Mouse (Mus musculus): ENCODE results near the gene Dnajc25. TPM values are rescaled to one million over a fixed set of nuclear protein-coding genes. Genes with fewer than 3 reads are reported as not detected.

The Dnajc25 gene
- polyA plus RNA-seq, 2 experiments, result 2.4 to 7.1 TPM

GRCm38 (mm10) chr4:58985157-58985648 lies 9.7 kb upstream of the Dnajc25 start:
- Histone ChIP-seq H3K27me3 (ENCODE audit: control insufficient read depth, insufficient read depth, low read length) (no peaks in the 10 kb centered on the region), H3K4me1 (replicated peaks; ENCODE audit: control insufficient read depth in 2 of 2, insufficient read depth in 2 of 2, low read length in 1 of 2) (peaks cover 21 to 30% of the 10 kb centered on the region in 2 experiments), H3K4me2 (ENCODE audit: low read depth) (peak overlapping the region; percentile 31), H3K9ac (replicated peaks) (no peak overlapping the region), H3K9me3 (ENCODE audit: control insufficient read depth, low read length) (no peaks in the 10 kb centered on the region), H3K36me3 (replicated peaks; ENCODE audit: control insufficient read depth, insufficient read depth, low read depth) (no peaks in the 10 kb centered on the region), H3K27ac (no peak overlapping the region), H3K4me3 (ENCODE audit: insufficient read depth in 1 of 2, low read depth in 2 of 2, low read length in 2 of 2) (no peak overlapping the region; a peak in 1 of 4 replicates)
- TF ChIP-seq CTCF (IDR thresholded peaks at IDR 0.05; ENCODE audit: low read depth), result peak; percentile 92
- TF ChIP-seq EP300 (IDR thresholded peaks at IDR 0.05; ENCODE audit: low read depth), result peak; percentile 38; the same call in 1 of the 2 replicates
- DNase-seq (ENCODE audit: low read depth in 3 of 3, low spot score in 3 of 3) (peak; percentile 55 to 70 (median 60)), ATAC-seq (ENCODE audit: insufficient read depth) (peak; percentile 61)
- WGBS (ENCODE audit: insufficient replicate concordance), result 5% methylated on average over 7 of the region's 7 CpGs

DNA sequence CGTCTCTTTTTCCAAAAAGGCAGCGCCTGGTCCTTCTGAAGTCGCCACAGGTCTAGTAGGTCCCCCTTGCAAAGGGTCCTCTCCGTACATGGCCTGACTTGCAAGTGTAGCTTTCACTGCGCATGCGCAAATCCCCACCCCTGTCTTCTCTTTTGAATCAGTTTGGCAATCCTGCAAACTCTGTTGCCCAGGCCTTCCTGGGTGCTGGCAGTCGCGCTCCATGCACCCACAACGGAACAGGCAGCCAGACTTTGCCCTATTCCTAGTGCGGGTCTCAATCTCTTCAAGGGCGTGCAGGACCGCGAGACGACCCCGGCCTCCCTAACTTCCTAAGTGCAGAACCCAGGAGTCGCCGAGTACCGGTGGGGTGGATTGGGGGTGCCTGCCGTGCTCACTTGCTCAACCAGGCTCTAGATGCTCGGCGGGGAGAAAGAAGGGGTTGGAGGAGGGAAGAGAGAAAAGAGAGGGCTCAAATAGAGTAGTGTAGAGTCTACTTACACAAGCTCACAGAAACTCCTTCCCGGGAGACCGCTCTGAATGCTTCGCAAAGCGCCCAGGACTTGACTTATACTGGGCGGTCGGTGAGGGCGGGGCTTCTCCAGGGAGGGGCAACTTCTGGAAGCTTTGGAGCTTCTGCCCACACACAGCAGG lies 8.2 kb upstream of the Dnajc25 start, which contains the start of gene Ptgr1:
TSS of gene Ptgr1 (minus strand) at position 580 of the 651 bp plus-strand sequence.
- Histone ChIP-seq H3K27ac (no peak within 1 kb of the TSS), H3K9me3 (ENCODE audit: control insufficient read depth, low read length) (no peaks in the 10 kb centered on the region), H3K9ac (replicated peaks) (peak within 1 kb of the TSS; percentile 12), H3K36me3 (replicated peaks; ENCODE audit: control insufficient read depth, insufficient read depth, low read depth) (no peaks in the 10 kb centered on the region), H3K4me1 (replicated peaks; ENCODE audit: control insufficient read depth in 2 of 2, insufficient read depth in 2 of 2, low read length in 1 of 2) (peaks cover 29 to 44% of the 10 kb centered on the region in 2 experiments), H3K27me3 (ENCODE audit: control insufficient read depth, insufficient read depth, low read length) (no peaks in the 10 kb centered on the region), H3K4me2 (ENCODE audit: low read depth) (peak within 1 kb of the TSS; percentile 70), H3K4me3 (ENCODE audit: insufficient read depth in 1 of 2, low read depth in 2 of 2, low read length in 2 of 2) (peak within 1 kb of the TSS; percentile 50 to 89)
- DNase-seq (ENCODE audit: low read depth in 3 of 3, low spot score in 3 of 3) (peak; percentile 70 to 76 (median 73)), ATAC-seq (ENCODE audit: insufficient read depth) (peak; percentile 72)
- 1% methylated on average over 28 of the region's 28 CpGs for WGBS (ENCODE audit: insufficient replicate concordance)
- no peak for TF ChIP-seq CTCF (IDR thresholded peaks at IDR 0.05; ENCODE audit: low read depth)
- no peak for TF ChIP-seq EP300 (IDR thresholded peaks at IDR 0.05; ENCODE audit: low read depth)

DNA sequence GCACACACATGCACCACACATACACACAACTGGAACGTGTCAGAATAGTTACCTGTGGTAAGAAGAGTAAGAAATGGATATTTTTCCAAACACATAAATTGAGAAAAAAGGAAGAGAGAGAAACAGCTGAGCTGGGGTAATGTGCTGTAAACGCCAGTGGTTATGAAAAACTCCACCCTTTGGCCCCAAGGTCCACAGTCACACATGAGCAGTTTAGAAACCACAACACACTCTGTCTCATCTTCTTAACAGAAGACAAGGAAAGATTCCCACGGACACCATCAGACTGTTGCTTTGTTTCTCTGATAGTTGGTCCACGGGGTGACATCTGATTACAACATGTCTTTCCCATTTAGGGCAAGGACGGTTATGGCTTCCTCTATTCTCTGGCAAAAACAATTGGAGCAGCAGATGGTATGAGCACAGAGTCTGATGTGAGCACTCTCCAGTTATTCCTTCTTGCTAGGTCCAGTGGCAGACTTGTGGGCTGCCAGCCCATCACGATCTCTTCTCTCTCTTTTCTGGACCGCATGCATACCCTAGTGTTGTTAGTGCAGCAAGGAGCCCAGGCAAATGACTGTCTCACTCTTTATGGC lies 5.5 kb upstream of the Dnajc25 start:
- DNase-seq (ENCODE audit: low read depth in 3 of 3, low spot score in 3 of 3) (no peak), ATAC-seq (ENCODE audit: insufficient read depth) (no peak)
- 40% methylated on average over 7 of the region's 7 CpGs for WGBS (ENCODE audit: insufficient replicate concordance)
- Histone ChIP-seq H3K4me3 (ENCODE audit: insufficient read depth in 1 of 2, low read depth in 2 of 2, low read length in 2 of 2) (no peak overlapping the region), H3K27ac (no peak overlapping the region), H3K4me2 (ENCODE audit: low read depth) (no peak overlapping the region), H3K4me1 (replicated peaks; ENCODE audit: control insufficient read depth in 2 of 2, insufficient read depth in 2 of 2, low read length in 1 of 2) (peaks cover 41 to 57% of the 10 kb centered on the region in 2 experiments), H3K9ac (replicated peaks) (no peak overlapping the region), H3K27me3 (ENCODE audit: control insufficient read depth, insufficient read depth, low read length) (no peaks in the 10 kb centered on the region), H3K9me3 (ENCODE audit: control insufficient read depth, low read length) (no peaks in the 10 kb centered on the region), H3K36me3 (replicated peaks; ENCODE audit: control insufficient read depth, insufficient read depth, low read depth) (no peaks in the 10 kb centered on the region)
- no peak for TF ChIP-seq CTCF (IDR thresholded peaks at IDR 0.05; ENCODE audit: low read depth)
- no peak for TF ChIP-seq EP300 (IDR thresholded peaks at IDR 0.05; ENCODE audit: low read depth)

DNA sequence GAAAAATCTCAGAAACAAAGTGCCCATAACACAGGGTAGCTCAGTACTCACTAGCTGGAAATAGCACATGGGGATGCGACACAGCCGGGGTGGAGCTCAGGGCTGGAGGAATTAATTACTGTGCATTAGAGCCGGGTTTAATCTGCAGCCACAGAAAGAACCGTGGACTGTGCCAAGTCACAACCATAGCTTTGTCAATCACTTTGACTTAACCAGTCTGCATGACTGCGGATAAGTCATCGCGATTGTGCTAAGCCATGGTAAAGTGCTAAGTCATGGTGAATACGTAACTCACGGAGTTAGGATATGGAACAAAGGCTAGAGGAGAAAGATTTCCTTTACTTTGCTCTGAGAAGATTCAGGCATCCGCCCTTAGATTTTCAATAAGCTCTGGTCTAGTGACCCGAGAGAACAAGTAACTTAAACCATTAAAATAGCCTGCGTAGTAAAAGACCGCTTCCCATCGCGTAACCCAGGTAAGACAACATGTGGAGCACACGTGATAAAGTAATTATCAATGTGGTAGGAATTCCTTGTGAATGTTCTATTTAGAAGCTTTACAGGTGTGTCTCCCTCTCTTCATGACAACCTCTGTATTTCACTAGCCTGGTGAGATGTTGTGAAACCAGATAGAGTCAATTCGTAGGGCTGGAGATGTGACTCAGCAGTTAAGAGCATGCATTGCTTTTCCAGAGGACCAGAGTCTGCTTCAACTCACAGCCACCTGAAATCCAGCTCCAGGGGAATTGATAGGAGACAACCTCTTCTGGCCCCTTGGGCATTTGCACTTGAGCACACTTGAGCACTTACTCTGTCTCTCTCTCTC lies 4.0 kb upstream of the Dnajc25 start:
- Histone ChIP-seq H3K4me3 (ENCODE audit: insufficient read depth in 1 of 2, low read depth in 2 of 2, low read length in 2 of 2) (no peak overlapping the region), H3K27me3 (ENCODE audit: control insufficient read depth, insufficient read depth, low read length) (no peaks in the 10 kb centered on the region), H3K9ac (replicated peaks) (no peak overlapping the region), H3K4me1 (replicated peaks; ENCODE audit: control insufficient read depth in 2 of 2, insufficient read depth in 2 of 2, low read length in 1 of 2) (peaks cover 43 to 61% of the 10 kb centered on the region in 2 experiments), H3K4me2 (ENCODE audit: low read depth) (no peak overlapping the region; the same call in none of the 2 replicates), H3K36me3 (replicated peaks; ENCODE audit: control insufficient read depth, insufficient read depth, low read depth) (no peaks in the 10 kb centered on the region), H3K27ac (no peak overlapping the region), H3K9me3 (ENCODE audit: control insufficient read depth, low read length) (no peaks in the 10 kb centered on the region)
- DNase-seq (ENCODE audit: low read depth in 3 of 3, low spot score in 3 of 3), result peak in 2 of 3 experiments; percentile 43 to 56
- ATAC-seq (ENCODE audit: insufficient read depth), result peak; percentile 44; the same call in 1 of the 2 replicates
- WGBS (ENCODE audit: insufficient replicate concordance), result 51% methylated on average over 17 of the region's 17 CpGs
- TF ChIP-seq CTCF (IDR thresholded peaks at IDR 0.05; ENCODE audit: low read depth) (no peak), EP300 (IDR thresholded peaks at IDR 0.05; ENCODE audit: low read depth) (no peak)
